Mouse (Mus musculus) lung, postnatal 0 days (tissue): Measurements from ENCODE around the gene Arhgef40.

Experiments used
- CTCF ChIP-seq: IDR thresholded peaks from 2 replicates; pipeline ENCODE4 v1.5.1; 2016; ENCODE audit warnings: antibody characterized with exemption, mild to moderate bottlenecking
- EP300 ChIP-seq: IDR thresholded peaks from 2 replicates; pipeline ENCODE4 v1.6.1; 2016; ENCODE audit warnings: antibody characterized with exemption, mild to moderate bottlenecking, control low read depth

- TF ChIP-seq CTCF (no peak), EP300 (no peak)
These were observed 54.8 kb downstream of the Arhgef40 start for GRCm38 (mm10) chr14:52039332-52039731.
